Mouse (Mus musculus) heart, embryonic 10.5 days (tissue): ENCODE measurements around the gene Trabd2b. TPM values are rescaled to one million over a fixed set of nuclear protein-coding genes. Genes with fewer than 3 reads are reported as not detected.

ENCODE experiments used
- DNase-seq: peaks from one replicate; pipeline ENCODE4 v3.0.0-alpha.2; 2017; ENCODE audit warnings: low spot score
- H3K27ac ChIP-seq: fragments of 300-500 bp; sonication (generic); 2 replicates; pipeline ENCODE4 v1.5.1; 2016; ENCODE audit warnings: mild to moderate bottlenecking
- H3K27me3 ChIP-seq: fragments of 300-500 bp; sonication (generic); 2 replicates; pipeline ENCODE4 v1.6.1; 2016; ENCODE audit warnings: mild to moderate bottlenecking; ENCODE audit not compliant: poor library complexity, insufficient read depth, severe bottlenecking
- H3K36me3 ChIP-seq: fragments of 300-500 bp; sonication (generic); 2 replicates; pipeline ENCODE4 v1.6.1; 2016; ENCODE audit warnings: mild to moderate bottlenecking, moderate library complexity
- H3K4me1 ChIP-seq: fragments of 300-500 bp; sonication (generic); 2 replicates; pipeline ENCODE4 v1.6.1; 2016; ENCODE audit warnings: mild to moderate bottlenecking
- H3K4me3 ChIP-seq: fragments of 300-500 bp; sonication (generic); 2 replicates; pipeline ENCODE4 v1.5.1; 2016; ENCODE audit warnings: mild to moderate bottlenecking, moderate library complexity
- H3K9me3 ChIP-seq: fragments of 300-500 bp; sonication (generic); 2 replicates; pipeline ENCODE4 v1.6.1; 2016; ENCODE audit warnings: mild to moderate bottlenecking, moderate library complexity
- WGBS: fragments of 180-500 bp; shearing (Covaris S2); methylation state at CpG from one replicate; pipeline ENCODE4 v1.1.7; 2016; 5-methylcytosine and 5-hydroxymethylcytosine counted together
- polyA plus RNA-seq: library from polyadenylated mRNA; unstranded; fragments of >200 nt; fragmentation: Nextera tagmentation; extraction: Ambion mirVana; gene quantifications from 2 replicates; pipeline ENCODE4 v1.2.1, GENCODE M21; 2016

Trabd2b gene
- polyA plus RNA-seq, 1 experiment from 2014 or later: 2.2 TPM

DNA sequence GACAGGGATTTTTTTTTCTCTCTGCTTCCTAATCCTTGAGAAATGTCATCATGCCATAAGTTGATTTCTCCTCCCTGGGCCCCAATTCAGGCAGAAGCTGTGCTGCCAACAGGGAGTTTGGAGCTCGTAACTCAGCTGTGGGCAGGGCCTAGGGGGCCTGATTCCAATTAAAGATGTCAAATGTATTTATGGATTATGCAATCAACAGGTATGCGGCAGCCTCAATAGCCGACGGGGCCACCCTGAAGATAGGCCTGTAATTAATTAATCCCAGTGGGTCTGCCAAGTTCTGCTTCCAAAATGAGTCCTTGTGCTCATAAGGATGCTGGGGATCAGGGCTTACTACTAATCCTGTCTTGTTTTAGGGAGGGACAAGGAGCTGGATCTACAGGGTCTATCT is 135.6 kb downstream of the Trabd2b start:
- no peaks in the 10 kb centered on the region for H3K9me3 ChIP-seq
- H3K27me3 ChIP-seq: peaks cover 55% of the 10 kb centered on the region
- DNase-seq: peak; percentile 53
- H3K4me1 ChIP-seq: no peaks in the 10 kb centered on the region
- 85% methylated on average over 4 of the region's 4 CpGs for WGBS
- no peaks in the 10 kb centered on the region for H3K36me3 ChIP-seq
- H3K27ac ChIP-seq: no peak overlapping the region
- H3K4me3 ChIP-seq: no peak overlapping the region

DNA sequence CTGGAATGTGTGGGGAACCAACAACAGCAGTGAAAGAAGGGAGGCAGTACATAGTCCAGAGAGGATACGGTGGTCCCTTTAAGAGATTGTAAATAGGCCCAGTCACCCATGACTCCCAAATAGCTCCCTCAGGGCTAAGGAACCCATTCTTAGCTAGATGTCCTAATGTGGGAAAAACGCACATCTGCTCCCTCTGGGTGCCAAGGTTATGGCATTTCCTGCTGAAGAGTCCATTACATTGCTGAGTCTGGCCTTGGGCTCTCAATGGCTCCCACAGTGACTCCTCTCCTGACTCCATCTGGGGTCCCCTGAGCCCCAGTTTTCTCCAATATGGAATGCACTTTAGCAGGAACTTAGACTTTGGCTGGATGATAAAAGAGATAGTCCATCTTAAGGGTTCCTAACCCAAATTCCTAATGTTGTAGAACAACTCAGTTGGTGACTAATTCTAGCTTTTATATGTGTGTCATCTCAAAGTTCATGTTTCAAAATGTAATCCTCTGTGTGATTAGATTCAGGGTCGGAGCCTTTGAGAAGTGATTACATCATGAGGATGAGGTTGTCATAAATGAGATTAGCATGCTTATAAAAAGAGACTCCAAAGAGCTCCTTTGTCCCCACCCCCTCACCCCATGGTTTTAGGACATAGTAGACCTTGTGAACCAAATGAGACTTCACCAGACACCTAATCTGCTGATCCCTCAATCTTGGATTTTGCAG is 139.1 kb downstream of the Trabd2b start:
- Histone ChIP-seq H3K4me3 (no peak overlapping the region), H3K27ac (no peak overlapping the region), H3K4me1 (peaks cover 4% of the 10 kb centered on the region), H3K27me3 (peaks cover 42% of the 10 kb centered on the region), H3K9me3 (no peaks in the 10 kb centered on the region), H3K36me3 (no peaks in the 10 kb centered on the region)
- 79% methylated on average over 3 of the region's 3 CpGs for WGBS
- peak; percentile 53 for DNase-seq

GRCm38 (mm10) chr4:114547658-114548448 is 141.3 kb downstream of the Trabd2b start:
- WGBS: 79% methylated on average over 8 of the region's 8 CpGs
- peaks cover 26% of the 10 kb centered on the region for H3K27me3 ChIP-seq
- H3K36me3 ChIP-seq: no peaks in the 10 kb centered on the region
- peaks cover 13% of the 10 kb centered on the region for H3K4me1 ChIP-seq
- H3K4me3 ChIP-seq: no peak overlapping the region
- no peak overlapping the region for H3K27ac ChIP-seq
- DNase-seq: peak; percentile 55
- no peaks in the 10 kb centered on the region for H3K9me3 ChIP-seq

GRCm38 (mm10) chr4:114549487-114549886 is 143.0 kb downstream of the Trabd2b start:
- no peaks in the 10 kb centered on the region for H3K9me3 ChIP-seq
- peaks cover 19% of the 10 kb centered on the region for H3K27me3 ChIP-seq
- H3K4me3 ChIP-seq: no peak overlapping the region
- no peaks in the 10 kb centered on the region for H3K36me3 ChIP-seq
- peak; percentile 13 for DNase-seq
- peaks cover 13% of the 10 kb centered on the region for H3K4me1 ChIP-seq
- no peak overlapping the region for H3K27ac ChIP-seq
- 76% methylated on average over 3 of the region's 3 CpGs for WGBS

DNA sequence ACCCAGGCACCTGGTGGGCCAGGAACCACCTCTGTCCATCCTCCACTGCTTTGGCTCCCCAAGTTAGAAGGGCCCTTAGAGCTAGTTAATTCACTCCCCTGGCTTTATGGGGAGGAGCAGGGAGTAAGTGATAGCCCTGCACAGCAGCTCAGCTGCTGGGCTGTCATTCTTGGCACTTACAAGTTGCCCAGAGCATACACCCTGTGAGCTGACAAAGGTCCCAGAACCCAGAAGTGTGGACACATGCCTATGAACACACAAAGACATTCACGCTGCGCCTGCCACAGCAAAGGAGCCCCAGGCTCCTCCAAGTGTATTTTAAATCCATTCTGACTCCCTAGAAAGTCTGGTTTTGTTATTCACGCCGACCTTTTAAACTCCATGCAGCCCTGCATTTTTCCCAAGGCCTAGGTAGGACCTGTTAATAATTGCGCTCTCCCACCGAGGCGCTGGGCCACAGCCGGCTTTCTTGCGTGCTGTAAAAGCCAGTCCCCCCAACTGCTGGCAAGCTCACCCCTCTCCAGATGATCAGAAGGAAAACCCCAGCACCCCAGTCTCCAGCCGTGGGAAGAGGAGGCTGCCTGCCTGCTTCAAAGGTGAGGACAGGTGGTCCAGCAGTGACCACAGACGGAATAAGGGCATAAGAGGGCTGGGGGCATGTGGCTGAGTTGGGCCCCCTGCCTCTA is 144.1 kb downstream of the Trabd2b start:
- WGBS: 55% methylated on average over 11 of the region's 11 CpGs
- Histone ChIP-seq H3K27ac (peak overlapping the region; percentile 64; the same call in 1 of the 2 replicates), H3K4me1 (peaks cover 17% of the 10 kb centered on the region), H3K9me3 (no peaks in the 10 kb centered on the region), H3K36me3 (no peaks in the 10 kb centered on the region), H3K4me3 (no peak overlapping the region), H3K27me3 (peaks cover 21% of the 10 kb centered on the region)
- peak; percentile 60 for DNase-seq

DNA sequence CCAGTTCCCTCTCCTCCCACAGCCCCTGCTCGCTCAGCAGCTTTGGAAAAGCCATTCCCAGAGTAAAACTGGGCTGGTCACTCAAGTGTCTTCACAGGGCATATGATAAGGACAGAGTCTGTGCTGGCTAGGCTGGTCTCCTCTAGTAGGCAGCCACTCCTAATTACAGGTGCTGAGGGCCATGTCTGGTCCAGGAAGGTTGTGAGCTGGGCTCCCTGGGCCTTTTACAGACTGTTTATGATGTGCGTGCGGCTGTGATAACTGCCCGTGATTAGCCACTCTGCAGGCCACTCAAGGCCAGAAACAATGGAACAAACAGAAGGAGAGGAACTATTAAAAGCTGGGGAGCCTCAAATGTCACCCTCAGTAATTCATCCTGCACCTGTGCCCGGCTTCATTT is 150.4 kb downstream of the Trabd2b start:
- Histone ChIP-seq H3K4me1 (peaks cover 53% of the 10 kb centered on the region), H3K9me3 (no peaks in the 10 kb centered on the region), H3K27ac (no peak overlapping the region), H3K27me3 (peaks cover 39% of the 10 kb centered on the region), H3K4me3 (no peak overlapping the region), H3K36me3 (no peaks in the 10 kb centered on the region)
- WGBS: 66% methylated on average over 5 of the region's 5 CpGs
- DNase-seq: no peak

DNA sequence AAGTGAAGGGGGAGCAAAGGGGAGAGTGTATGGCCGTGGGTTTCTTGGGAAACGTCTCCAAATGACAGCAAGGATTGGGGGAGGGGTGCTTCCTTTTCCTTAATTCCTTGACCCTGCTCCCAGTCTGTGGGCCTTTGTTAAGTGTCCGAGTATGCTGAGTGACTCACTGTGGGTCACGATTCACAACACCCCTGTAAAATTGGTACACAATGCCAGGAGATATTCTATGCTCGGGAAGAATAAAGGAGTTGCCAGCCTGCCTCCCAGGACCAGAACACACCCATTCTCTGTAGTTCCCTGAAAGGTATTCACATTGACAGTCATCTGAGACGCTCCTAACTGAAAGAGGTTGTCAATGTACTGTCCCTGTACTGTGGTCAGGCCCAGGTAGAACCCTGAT is 151.2 kb downstream of the Trabd2b start:
- no peaks in the 10 kb centered on the region for H3K9me3 ChIP-seq
- 40% methylated on average over 6 of the region's 6 CpGs for WGBS
- H3K27me3 ChIP-seq: peaks cover 46% of the 10 kb centered on the region
- no peak overlapping the region for H3K4me3 ChIP-seq
- DNase-seq: no peak
- no peaks in the 10 kb centered on the region for H3K36me3 ChIP-seq
- H3K4me1 ChIP-seq: peaks cover 53% of the 10 kb centered on the region
- no peak overlapping the region for H3K27ac ChIP-seq

DNA sequence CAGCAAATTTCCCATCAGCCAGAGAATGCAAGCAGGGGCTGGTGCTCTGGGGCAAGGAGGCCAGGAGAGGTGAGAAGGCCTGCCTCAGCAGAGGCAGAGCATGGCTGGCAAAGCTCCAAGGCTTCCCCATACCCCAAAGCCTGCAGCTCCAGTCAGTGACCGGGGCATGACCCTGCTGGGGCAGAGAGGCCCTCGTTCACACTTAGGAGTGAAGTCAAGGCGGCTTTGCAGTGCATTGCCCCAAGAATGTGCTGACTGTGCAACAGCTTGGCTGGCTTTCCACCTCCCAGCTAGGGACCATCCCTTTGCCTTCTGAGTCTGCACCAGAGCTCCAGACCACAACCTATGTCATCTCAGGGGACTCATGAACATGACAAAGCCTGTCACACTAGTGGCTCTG is 152.0 kb downstream of the Trabd2b start:
- H3K27ac ChIP-seq: peak overlapping the region; percentile 24; the same call in 1 of the 2 replicates
- 15% methylated on average over 3 of the region's 3 CpGs for WGBS
- H3K4me1 ChIP-seq: peaks cover 53% of the 10 kb centered on the region
- peak; percentile 84 for DNase-seq
- no peaks in the 10 kb centered on the region for H3K9me3 ChIP-seq
- H3K4me3 ChIP-seq: no peak overlapping the region
- no peaks in the 10 kb centered on the region for H3K36me3 ChIP-seq
- peaks cover 52% of the 10 kb centered on the region for H3K27me3 ChIP-seq

GRCm38 (mm10) chr4:114560638-114561216 is 154.2 kb downstream of the Trabd2b start:
- Histone ChIP-seq H3K4me1 (peaks cover 53% of the 10 kb centered on the region), H3K4me3 (no peak overlapping the region), H3K9me3 (no peaks in the 10 kb centered on the region), H3K27me3 (peaks cover 59% of the 10 kb centered on the region), H3K36me3 (no peaks in the 10 kb centered on the region), H3K27ac (0 out of 2 replicates have a peak overlapping the region, but pooled peaks have one; percentile 36)
- peak; percentile 87 for DNase-seq
- 53% methylated on average over 17 of the region's 17 CpGs for WGBS

GRCm38 (mm10) chr4:114564131-114564695 is 157.7 kb downstream of the Trabd2b start:
- DNase-seq: no peak
- peaks cover 29% of the 10 kb centered on the region for H3K4me1 ChIP-seq
- no peak overlapping the region for H3K4me3 ChIP-seq
- H3K36me3 ChIP-seq: no peaks in the 10 kb centered on the region
- peak overlapping the region; percentile 26; the same call in 1 of the 2 replicates for H3K27ac ChIP-seq
- 76% methylated on average over 5 of the region's 5 CpGs for WGBS
- no peaks in the 10 kb centered on the region for H3K9me3 ChIP-seq
- peaks cover 72% of the 10 kb centered on the region for H3K27me3 ChIP-seq

- WGBS: 65% methylated on average over 6 of the region's 6 CpGs
- Histone ChIP-seq H3K9me3 (no peaks in the 10 kb centered on the region), H3K4me1 (peaks cover 16% of the 10 kb centered on the region; the same call in 1 of the 2 replicates), H3K27ac (no peak overlapping the region), H3K27me3 (peaks cover 76% of the 10 kb centered on the region), H3K36me3 (no peaks in the 10 kb centered on the region), H3K4me3 (no peak overlapping the region)
- DNase-seq: no peak
Measured at GRCm38 (mm10) chr4:114567594-114567993, 161.1 kb downstream of the Trabd2b start.

GRCm38 (mm10) chr4:114568081-114568605 is 161.6 kb downstream of the Trabd2b start:
- 82% methylated on average over 1 of the region's 1 CpGs for WGBS

More at GRCm38 (mm10) chr4:114568081-114568605, 161.6 kb downstream of the Trabd2b start:
- H3K4me1 ChIP-seq: peaks cover 16% of the 10 kb centered on the region; the same call in 1 of the 2 replicates
- H3K27me3 ChIP-seq: peaks cover 70% of the 10 kb centered on the region
- no peak overlapping the region for H3K4me3 ChIP-seq
- H3K36me3 ChIP-seq: no peaks in the 10 kb centered on the region
- H3K9me3 ChIP-seq: no peaks in the 10 kb centered on the region
- DNase-seq: no peak
- no peak overlapping the region for H3K27ac ChIP-seq
